Mouse (Mus musculus): ENCODE measurements around the gene Tulp1.
A peak's percentile ranks its signal among the peaks of the same experiment; 100 is the strongest.
"Not testable (repeated sequence)": the region's sequence is repeated elsewhere in the genome, so short reads cannot be mapped to it uniquely, and the experiment has no call there.

Gene Tulp1

DNA sequence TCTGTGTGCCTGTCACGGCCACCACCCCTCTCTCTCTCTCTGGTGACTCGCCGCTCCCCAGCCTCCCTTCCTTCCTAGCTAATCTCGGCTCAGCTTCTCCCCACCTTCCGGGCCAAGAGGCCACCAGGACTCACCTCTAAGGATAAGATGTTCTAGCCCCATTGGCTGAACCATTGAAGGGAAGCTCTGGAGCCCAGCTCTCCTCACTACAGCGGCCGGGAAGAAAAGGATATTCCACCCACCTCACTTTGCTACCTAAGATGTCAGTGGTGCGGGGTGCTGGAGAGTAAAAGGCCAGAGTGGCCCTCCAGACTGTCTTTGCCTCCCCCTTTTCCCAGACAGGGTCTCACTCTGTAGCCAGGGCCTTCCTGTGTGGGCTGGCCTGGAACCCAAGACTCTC lies at the start of gene Tulp1:
Tulp1 (minus strand) TSS at position 101 of the 400 bp plus-strand sequence.
- no peak for DNase-seq

DNA sequence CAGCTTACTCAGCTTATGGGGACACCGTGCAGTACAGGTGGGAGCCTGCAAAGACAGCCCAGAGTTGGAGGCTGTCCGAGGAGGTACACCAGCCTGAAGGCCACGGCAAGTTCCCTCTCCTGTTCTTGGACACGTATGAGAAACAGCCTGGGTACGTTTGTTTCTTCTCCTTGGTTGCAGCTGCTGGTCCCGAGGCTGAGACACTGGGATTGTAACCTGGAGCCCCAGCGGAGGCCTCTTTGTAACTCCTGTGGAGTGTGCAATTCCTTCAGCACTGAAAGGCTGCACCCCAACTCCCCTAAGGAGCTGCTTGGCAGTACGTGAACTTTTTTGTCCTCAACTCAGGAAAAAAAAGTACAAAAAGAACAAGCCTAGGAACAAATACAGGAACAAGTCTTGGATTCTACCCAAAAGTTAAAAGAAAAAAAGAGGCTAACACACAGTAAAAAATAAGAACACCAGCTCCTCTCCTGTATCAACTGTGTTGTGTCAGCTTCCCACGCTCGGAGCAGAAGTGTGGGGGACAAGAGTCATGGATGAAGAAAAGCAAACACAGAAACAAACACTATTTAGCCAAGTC lies 46.4 kb upstream of the Tulp1 start:
- DNase-seq = no peak

DNA sequence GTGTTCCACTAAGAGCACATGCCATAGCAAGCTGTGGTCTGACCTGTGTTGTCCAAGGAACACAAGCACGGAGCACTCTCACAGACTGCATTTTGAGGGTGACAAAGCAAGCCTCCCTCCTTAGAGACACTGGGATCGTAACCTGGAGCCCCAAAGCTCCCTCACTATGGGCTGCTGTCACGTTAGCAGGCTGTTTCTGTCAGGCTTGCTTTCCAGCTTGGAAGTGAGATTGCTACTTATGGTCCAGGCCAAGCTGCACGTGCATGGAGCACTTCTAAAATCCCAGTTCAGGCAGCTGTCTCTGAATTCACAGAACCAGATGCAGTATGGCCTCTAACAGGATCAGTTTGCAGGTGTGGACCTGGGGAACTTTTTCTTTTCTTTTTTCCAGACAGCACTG lies 45.7 kb upstream of the Tulp1 start:
- no peak for DNase-seq

DNA sequence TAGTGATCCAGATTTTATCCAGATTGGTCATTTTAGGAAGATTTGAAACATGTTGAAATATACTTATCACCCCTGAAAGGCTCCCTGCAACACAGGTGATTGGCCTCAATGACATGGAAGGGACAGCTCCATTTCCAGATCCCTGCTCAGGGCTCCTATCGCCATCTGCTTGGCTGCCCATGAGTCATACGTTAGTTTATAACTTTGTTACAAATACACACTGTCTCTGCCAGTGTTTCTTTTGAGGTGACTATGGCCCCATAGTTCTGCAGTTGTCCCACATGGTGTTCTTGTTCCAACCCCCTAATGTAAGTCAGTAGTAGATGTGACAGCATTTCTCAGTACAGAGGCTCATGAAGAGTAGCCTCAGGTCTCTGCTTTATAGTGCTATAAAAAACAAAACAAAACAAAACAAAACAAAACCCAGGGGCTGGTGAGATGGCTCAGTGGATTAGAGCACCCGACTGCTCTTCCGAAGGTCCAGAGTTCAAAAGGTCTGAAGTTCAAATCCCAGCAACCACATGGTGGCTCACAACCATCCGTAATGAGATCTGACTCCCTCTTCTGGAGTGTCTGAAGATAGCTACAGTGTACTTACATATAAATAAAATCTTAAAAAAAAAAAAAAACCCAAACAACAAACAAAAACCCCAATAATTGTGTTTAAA lies 43.4 kb upstream of the Tulp1 start:
- DNase-seq = no peak

DNA sequence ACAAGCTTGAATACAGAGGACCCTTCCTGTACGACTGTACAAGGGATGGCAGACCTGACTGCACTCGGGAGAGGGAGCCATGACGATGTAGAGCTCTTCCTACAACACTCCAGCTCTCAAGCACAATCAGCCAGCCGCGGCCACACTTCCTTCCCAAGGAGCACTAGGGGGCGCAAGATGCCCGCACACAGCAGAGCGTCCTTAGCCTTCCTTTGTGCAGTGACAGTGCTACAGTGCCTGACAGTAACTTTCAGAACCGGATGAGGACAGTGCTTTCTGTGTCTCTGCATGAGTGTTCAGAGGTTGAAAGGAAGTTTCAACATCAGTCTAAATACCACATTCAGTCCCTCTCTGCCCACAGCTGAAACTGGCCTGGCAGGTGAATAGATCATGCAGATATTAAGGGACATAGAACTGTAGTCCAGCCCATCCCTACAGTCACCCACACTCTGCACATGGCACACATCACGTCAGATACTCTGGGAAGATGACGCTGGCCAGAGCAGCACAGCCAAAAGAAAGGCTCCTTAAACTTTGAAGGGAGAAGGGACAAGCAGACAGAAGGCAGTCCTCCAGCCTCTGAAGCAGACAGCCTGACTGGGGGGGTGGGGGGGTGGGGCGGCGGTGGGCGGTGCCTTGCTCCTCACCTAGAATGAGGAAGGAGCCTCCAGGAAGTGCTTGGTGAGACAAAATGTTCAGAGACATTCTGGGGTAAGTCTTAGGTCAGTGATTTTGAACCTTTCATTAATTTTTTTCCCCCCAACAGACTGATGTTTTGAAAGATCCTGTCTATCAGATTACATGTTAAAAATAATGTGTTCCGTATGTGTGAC lies 42.6 kb upstream of the Tulp1 start:
- peak; percentile 83 for DNase-seq

DNA sequence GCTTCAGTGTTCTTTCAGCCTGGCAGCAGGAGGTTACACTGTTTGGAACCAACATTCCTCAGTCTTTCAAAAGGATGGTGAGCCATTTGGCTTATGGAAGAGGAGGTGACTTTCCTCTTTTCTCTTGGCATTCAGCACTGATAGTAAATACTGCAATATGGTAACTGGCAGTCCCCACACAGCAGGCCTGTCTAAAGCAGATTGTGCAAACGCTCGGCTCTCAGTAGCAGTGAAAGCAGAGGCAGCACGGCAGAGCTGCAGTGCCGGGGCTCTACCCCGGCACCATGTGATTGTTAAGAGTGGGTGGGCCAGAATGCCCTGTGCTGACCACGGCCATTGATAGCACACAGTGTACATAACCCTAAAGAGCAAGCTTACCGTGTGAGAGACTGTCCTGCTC lies 41.4 kb upstream of the Tulp1 start:
- peak; percentile 38 for DNase-seq

DNA sequence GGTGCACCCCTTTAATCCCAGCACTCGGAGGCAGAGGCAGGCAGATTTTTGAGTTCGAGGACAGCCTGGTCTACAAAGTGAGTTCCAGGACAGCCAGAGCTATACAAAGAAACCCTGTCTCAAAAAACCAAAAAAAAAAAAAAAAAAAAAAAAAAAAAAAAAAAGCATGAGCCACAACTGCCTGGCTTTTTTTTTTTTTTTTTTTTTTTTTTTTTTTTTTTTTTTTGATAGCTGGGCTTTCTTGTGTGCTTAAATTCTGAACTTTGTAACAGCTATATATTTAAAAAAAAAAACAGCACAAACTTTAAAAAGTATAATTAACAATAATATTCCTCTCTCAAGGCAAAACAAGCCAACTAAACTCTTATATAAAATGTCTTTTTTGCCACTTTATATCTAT lies 39.7 kb upstream of the Tulp1 start:
- not testable (repeated sequence) for DNase-seq

DNA sequence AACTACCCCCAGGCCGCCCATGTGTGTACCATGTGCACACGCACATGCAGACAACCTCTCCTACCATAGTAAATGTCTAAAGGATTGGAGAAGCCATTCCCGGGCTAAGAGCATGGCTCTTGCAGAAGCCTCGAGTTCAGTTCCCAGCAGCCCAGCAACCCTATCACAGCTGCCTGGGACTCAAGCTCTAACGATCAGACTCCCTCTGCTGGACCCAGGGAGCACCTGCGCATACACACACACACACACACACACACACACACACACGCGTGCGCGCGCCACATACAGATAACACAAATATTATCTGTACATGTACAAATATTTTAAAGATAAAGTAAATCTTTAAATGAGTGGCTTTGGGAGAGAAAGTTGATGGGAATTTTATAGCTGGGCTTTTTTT lies 39.3 kb upstream of the Tulp1 start:
- DNase-seq = no peak

DNA sequence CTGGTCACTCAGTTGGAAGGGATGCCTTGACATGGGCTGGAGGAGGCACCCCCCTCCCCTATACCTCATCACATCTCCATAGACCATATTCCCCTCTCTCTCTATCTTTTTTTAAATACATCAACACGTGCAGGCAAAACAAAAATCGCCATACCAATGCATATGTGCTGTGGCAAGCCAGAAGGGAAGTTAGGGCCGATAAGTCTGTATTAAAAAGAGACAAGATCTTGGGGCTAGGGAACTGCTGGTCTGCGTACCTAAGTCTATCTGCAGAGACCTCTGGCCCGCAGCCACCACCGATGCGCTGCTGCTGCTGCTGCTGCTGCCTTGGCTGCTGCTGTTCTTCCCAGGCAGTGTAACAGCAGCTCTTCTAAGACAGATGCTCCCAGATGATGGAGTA lies 30.0 kb upstream of the Tulp1 start:
- DNase-seq = no peak

DNA sequence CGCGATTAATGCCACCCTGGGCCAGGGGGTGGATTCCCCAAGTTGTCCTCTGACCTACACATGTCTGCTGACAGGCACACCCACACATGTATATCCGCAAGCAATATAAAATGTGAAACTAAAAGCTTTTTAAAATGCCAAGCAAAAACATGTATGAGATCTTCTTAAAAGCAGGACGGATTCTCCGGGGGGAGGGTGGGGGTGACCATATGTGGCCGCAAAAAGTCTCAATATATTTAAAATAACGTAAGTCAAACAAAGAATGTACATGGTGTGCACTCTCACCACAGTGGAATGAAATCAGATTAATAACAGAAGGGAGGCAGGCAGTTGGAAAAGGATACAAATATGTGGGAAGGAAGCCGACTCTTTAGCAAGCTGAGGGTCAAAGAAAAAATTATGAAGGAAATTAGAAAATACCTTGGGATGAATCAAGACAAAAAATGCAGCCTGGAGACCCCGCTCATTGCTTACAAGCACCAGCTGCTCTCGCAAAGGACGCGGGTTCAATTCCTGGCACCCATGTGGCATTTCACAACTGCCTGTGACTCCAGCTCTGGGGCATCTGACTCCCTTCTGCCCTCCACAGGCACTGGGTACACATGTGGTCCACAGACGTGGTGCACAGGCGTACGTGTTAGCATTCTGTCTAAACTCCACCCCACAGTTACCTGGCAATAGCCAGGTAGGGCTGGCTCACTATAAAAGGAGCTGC lies 29.2 kb upstream of the Tulp1 start:
- DNase-seq = no peak

DNA sequence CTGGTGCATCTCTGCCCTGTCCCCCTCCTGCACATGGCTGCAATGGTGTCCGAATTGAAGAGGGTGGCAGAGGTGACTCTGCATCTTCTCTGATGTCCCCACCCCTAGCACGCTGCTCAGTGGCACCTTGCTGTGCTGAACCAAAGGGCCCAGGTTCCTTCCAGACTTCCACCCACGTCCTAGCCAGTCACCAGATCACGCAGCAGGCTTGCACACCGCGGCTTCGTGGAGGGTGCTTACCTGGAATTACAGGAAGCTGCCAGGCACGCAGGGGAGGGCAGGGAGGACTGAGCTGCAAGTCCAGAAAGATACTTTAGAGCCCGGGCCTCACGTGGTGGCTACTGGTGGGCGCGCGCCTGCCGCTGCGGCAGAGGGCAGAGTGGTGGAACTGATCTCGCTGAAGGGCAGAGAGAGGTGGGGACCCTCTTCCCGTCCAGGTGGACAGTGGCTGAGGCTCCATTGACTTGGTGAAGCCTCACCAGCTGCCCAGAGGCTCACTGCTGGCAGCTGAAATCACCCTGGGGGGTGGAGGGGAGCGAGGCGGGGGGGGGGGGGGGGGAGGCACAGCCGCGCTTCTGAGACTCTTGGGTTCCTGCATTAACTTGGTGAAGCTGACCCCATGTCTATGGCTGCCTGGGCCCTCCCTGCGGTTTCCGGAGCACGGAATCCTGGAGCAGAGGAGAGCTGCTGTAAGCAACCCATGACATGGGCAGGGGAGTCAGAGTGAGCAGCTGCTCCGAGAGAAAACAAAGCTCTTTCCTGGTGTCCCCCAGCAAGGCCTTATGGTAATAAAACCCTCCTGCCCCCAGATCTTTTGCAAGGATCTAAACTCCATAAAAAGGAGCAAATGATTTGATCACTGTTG lies 26.8 kb upstream of the Tulp1 start:
- DNase-seq = no peak

DNA sequence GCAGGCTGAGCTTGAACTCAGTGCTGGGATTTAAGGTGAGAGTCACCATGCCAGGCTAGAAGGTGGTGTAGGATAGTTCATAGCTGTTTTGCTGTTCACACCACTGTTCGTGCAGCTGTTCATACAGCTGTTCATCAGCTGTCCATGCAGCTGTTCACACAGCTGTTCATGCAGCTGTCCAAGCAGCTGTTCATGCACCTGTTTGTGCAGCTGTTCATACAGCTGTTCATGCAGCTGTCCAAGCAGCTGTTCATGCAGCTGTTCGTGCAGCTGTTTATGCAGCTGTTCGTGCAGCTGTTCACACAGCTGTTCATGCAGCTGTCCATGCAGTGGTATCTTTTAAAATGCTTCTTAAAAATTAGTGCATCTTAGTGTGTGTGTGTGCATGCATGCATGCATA lies 23.5 kb upstream of the Tulp1 start:
- DNase-seq = no peak

DNA sequence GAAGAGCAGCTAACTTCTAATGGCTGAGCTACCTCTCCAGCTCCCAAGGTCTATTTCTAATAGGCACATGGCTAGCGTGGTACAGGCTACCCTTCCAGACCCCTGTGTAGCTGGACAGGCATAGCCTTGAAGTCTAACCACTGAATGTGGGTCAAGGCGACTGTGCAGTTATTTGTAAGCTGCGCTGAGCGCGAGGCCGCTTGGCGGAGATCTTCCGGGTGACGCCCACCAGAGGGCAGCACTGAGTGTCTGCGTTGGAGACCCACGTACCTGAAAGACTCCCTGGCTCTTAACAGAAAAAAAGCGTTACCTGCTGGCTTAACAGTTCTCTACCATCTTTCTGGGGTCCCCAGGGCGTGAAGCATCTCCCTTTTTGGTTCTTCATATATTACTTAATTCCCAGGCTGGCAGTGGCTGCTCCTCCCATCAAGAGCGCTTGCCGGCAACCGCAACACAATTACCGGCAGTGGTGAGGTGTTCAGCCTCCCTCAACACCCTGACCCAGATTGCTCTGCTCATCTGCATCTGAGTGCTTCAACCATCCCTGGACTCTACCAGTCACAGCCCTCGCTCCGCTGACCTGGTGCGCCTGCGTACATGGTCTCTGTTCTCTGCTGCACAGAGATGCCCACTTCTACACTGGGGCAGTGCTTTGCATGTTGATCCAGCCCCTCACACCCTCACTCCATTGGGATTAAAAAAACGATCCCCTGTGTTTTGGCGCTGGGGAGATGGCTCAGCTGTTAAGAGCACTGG lies 21.3 kb upstream of the Tulp1 start:
- peak; percentile 84 for DNase-seq

DNA sequence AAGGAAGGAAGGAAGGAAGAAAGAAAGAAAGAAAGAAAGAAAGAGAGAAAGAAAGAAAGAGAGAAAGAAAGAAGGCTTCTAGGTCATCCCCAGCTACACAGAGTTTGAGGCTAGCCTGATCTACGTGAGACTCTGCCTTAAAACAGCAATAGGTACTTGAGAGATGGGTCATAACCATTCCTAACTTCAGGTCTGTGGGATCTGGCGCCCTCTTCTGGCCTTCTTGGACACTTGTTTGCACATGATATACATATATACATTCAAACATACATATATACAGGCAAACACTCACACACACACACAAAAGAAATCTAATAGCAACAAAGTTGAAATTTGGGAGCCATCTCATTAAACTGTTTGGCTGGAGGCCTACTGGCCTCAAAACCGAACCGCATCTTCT lies 19.3 kb upstream of the Tulp1 start:
- no peak for DNase-seq

DNA sequence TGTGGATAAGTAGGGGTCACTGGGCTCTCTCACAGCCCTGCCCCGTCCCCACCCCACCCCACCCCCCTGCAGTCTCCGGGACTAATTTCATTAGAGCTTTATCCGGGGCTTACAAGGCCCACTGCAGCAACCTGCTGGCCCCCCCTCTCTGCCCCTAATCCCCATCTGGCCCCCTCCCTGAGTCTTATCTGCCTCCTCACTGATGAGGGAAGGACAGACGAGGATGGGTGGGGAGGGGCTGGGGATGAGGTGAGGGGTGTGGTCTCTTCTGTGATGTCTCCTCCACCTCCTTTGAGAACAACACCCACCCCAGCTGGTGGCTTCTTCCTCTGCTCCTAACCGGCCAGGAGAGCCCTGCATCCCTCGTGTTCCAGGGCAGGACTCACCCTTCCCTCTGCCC lies 15.2 kb upstream of the Tulp1 start:
- DNase-seq = no peak

DNA sequence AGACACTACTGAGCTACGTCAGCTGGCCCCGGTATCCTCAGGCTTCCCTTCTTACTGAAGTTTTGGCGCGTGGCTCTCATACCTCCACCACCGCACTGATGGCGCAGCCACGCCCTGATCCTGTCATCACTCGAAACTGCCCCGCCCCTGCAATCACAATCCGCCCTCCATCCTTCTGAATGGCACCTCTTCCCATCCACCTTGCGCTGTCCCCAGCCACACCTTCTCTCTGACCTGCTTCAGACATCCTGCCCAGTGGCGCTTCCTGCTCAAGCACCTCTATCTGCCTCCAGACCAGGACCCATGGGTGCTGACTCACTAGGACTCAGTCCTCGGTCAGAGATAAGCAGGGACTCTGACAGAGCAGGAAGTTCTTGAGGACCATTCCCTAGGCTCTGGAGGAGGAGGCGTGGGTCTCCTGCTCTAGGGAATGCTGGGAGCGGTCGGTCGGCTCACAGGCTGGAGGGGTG lies 10.6 kb upstream of the Tulp1 start:
- no peak for DNase-seq

DNA sequence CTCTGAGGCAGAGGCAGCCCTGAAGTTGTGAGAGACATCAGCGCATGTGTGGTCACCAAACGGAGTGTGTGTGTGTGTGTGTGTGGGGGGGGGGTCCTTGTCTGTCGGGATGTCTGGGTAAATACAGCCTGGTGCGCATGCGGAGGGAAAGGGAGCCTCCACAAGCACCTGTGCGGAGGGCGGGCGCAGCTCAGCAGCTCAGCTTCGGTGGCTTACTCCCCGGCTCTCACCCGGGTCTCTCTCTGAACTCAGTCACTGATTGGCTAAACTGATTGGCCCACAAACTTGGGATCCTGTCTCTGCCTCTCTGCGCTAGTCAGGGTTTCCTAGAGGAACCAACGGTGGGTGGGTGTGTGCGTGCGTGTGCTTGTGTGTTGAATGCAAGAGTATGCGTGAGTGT lies 9.5 kb upstream of the Tulp1 start:
- DNase-seq = no peak

DNA sequence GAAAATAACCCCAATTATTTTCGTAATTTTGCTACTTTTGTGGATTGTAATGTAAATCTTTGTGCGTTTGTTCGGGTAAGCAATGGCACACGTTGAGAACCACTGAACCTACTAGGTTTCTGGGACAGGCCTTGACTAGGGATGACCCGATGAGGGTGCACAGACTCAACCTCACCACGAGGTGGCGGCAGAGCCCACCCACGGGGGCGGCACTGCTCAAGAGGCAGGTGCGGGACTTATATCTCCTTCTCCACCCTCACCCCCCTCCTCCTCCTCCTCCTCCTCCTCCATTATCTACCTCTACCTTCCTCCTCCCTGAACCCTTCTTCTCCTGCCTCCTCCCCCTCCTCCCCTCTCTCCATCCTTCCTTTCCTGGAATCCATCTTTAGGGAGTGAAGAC lies 8.8 kb upstream of the Tulp1 start:
- DNase-seq = no peak

DNA sequence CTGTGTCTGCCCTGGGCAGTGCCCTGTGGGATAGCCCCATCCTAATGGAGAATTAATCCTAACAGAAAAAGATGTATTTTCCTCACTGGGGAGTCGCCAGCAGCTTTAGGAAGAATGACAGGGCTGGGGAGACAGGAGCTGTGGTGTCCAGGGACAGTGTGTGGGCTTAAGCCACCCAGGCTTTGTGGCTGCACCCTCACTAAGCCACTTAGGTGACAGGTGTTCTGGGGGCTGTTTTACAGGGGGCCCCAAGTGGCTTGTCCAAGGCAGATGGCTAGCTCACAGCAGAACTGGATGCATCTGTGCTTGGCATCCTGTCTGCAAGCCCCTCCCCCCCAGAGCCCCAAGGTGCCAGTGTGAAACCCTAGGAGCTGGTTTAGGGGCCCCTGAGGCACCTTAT lies 6.9 kb upstream of the Tulp1 start:
- no peak for DNase-seq

DNA sequence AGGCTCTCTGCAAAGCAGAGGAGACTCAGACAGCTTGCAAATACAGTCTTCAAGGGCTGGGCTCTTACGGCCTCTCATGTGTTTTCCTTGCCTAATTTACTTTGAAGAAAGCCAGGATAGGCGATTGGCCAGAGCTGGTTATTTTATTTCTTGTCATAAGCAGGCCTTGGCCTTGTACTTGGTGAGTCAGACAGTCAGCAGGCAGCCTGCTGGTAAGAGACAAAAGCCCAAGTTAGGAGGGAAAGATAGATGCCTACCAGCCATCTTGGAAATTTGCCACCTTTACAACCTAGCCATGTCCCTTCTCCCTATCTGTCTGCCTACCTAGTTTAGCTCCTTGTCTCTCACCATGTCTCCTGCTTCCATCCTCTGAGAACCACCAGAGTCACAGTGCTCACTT lies 6.3 kb upstream of the Tulp1 start:
- DNase-seq = no peak

DNA sequence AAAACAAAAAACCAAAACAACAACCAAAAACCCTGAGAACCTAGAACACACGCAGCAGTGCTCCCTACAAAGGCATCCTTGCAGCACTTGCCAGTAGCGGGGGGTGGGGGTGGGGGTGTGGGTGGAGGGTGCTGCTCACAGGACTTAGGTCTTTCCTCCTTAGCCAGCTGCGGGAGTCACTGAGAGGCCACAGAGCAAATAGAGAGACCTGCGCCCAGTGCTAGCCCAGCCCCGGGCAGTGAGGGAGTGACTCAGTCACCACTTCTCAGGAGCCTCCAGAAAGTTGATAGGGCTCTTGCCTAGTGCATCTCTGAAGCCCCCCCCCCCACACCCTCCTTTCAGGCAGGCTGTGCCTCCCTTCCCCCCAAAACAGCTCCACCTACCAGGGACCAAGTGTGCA lies 4.0 kb upstream of the Tulp1 start:
- no peak for DNase-seq

DNA sequence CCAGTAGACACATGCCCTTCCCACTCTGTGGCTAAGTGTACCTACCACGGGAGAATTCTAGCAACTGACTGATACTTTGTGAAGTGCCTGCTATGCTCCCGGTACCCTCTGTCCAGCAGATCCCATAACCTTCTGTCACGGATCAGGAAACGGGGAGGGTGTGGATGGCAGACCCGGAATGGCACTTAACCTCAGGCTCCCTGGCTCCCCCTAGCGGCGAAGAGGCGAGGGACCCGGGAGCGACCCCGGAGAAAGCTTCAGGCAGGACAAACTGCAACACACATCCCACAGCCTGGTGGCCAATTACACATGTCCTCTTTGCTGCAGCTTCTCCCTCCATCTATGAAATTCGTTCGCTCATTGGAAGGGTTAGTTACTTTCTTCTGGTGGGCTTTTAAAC lies 3.4 kb upstream of the Tulp1 start:
- DNase-seq = peak; percentile 44
